Mouse (Mus musculus) Patski (cell line): Measurements from ENCODE around the gene Smad9. TPM values are rescaled to one million over a fixed set of nuclear protein-coding genes. Genes with fewer than 3 reads are reported as not detected.

Source experiments
- ATAC-seq: fragments of 100-300 bp; one replicate; pipeline ENCODE4 v1.8.0; 2021
- CTCF ChIA-PET: fragments of 350-600 bp; sonication (Branson Sonifier 250); formaldehyde crosslinking; loops from one replicate; lab custom pipeline; 2022; ENCODE audit warnings: inconsistent platforms; lab: Charles Lee
- POLR2A ChIA-PET: fragments of 350-600 bp; sonication (Branson Sonifier 250); formaldehyde crosslinking; loops from one replicate; lab custom pipeline; 2022; ENCODE audit warnings: antibody characterized with exemption, inconsistent platforms; lab: Charles Lee
- DNase-seq: peaks from one replicate; pipeline ENCODE4 v3.0.0-alpha.2; 2011; ENCODE audit warnings: low read depth, low spot score
- H3K27me3 ChIP-seq: fragments of 371-371 bp; one replicate; pipeline ENCODE4 v1.5.1; 2021
- CTCF ChIP-seq: fragments of 100-300 bp; IDR thresholded peaks from one replicate; pipeline ENCODE4 v1.5.1; 2021
- in situ Hi-C: fragments of 300-500 bp; cut with MboI; formaldehyde crosslinking; loops from 3 replicates; pipeline ENCODE4 v1.11.1; 2018; ENCODE audit warnings: low pct_unique_long_range_greater_than_20kb, mixed read lengths
- polyA plus RNA-seq: library from polyadenylated mRNA; unstranded; gene quantifications from one replicate; pipeline ENCODE4 v1.2.3, GENCODE M21; 2021

Smad9 gene
- polyA plus RNA-seq, 1 experiment from 2014 or later = 1.1 TPM

- ATAC-seq = no peak
- in situ Hi-C loops = no loop called here
- POLR2A ChIA-PET = interaction anchor here (0.6 kb wide), 1 partner anchor 14 kb away, joined by 3 read pairs; no protein-coding TSS in a partner anchor
- DNase-seq = no peak
- CTCF ChIA-PET = no interaction called here
- no peak for TF ChIP-seq CTCF
- H3K27me3 ChIP-seq = no peaks in the 10 kb centered on the region
These were observed 80.0 kb downstream of the Smad9 start for GRCm38 (mm10) chr3:54835421-54835820.

Other genes with a start within 250 kb of the Smad9 start
- gene Supt20, start 62.8 kb upstream of the Smad9 start, polyA plus RNA-seq = 85.0 TPM
- 0.56 TPM for gene Gm21958, start 41.2 kb upstream of the Smad9 start, polyA plus RNA-seq
- gene Exosc8, start 20.2 kb upstream of the Smad9 start, polyA plus RNA-seq = 76.0 TPM
- gene Alg5, start 20.0 kb upstream of the Smad9 start, polyA plus RNA-seq = 67.2 TPM
- gene Rfxap, start 52.2 kb downstream of the Smad9 start, polyA plus RNA-seq = 61.7 TPM
- not detected for gene Sertm1, start 160.3 kb downstream of the Smad9 start, polyA plus RNA-seq